Mouse (Mus musculus) CH12.LX (cell line): ENCODE measurements around the gene Ldlrad2. TPM values are rescaled to one million over a fixed set of nuclear protein-coding genes. Genes with fewer than 3 reads are reported as not detected.

ENCODE experiments used
- DNase-seq: peaks from one replicate; pipeline ENCODE4 v3.0.0-alpha.2; 2013; ENCODE audit errors: extremely low read depth
- H3K27ac ChIP-seq: 2 replicates; pipeline ENCODE4 v1.5.1; 2012; ENCODE audit warnings: low read depth, mild to moderate bottlenecking, control low read depth, moderate library complexity; ENCODE audit not compliant: insufficient read depth
- H3K27me3 ChIP-seq: replicated peaks from 2 replicates; pipeline ENCODE3; 2012; ENCODE audit warnings: inconsistent platforms
- H3K36me3 ChIP-seq, 2 experiments: replicated peaks in 1 of 2; 2 replicates each; pipeline versions ENCODE3 to v1.6.1; 2012; ENCODE audit warnings: inconsistent platforms in 1 of 2, low read length in 1 of 2, mild to moderate bottlenecking in 1 of 2, mixed read lengths in 1 of 2, moderate library complexity in 1 of 2; ENCODE audit not compliant: control insufficient read depth in 1 of 2, insufficient read depth in 1 of 2
- H3K4me1 ChIP-seq, 2 experiments: 2 replicates each; pipeline ENCODE4 v1.6.1; 2012; ENCODE audit warnings: inconsistent platforms in 1 of 2, moderate library complexity in 1 of 2; ENCODE audit not compliant: insufficient read depth in 2 of 2, control insufficient read depth in 1 of 2
- H3K4me2 ChIP-seq: 2 replicates; pipeline ENCODE4 v1.6.1; 2012; ENCODE audit warnings: low read depth, mild to moderate bottlenecking, control low read depth; ENCODE audit not compliant: poor library complexity, insufficient read depth, severe bottlenecking
- H3K4me3 ChIP-seq, 3 experiments: fragments of 150-350 bp in 1 of 3; sonication (generic) in 1 of 3; replicated peaks in 1 of 3; 2 replicates each; pipeline versions ENCODE3 to v1.5.1; 2011 to 2012; ENCODE audit warnings: low read depth in 2 of 3, low read length in 2 of 3, mild to moderate bottlenecking in 2 of 3, moderate library complexity in 2 of 3, control low read depth in 1 of 3, improper control_type of control experiment in 1 of 3, inconsistent platforms in 1 of 3, mixed read lengths in 1 of 3; ENCODE audit not compliant: poor library complexity in 1 of 3
- H3K79me2 ChIP-seq: replicated peaks from 2 replicates; pipeline ENCODE4 v1.6.1; 2012; ENCODE audit warnings: mild to moderate bottlenecking, moderate library complexity; ENCODE audit not compliant: control insufficient read depth, poor library complexity, insufficient read depth, severe bottlenecking; ENCODE audit errors: extremely low read depth
- H3K9ac ChIP-seq: 2 replicates; pipeline ENCODE4 v1.6.1; 2012; ENCODE audit warnings: low read depth, mild to moderate bottlenecking, control low read depth, moderate library complexity; ENCODE audit not compliant: insufficient read depth
- H3K9me3 ChIP-seq: replicated peaks from 2 replicates; pipeline ENCODE3; 2012; ENCODE audit warnings: low read length, inconsistent platforms, mixed read lengths
- CHD1 ChIP-seq: IDR thresholded peaks from 2 replicates; pipeline ENCODE4 v1.6.1; 2012; ENCODE audit warnings: low read depth, low read length, improper control_type of control experiment, inconsistent platforms
- CTCF ChIP-seq, 2 experiments: IDR thresholded peaks in 1 of 2; conservative IDR thresholded peaks in 1 of 2; 2 replicates each; pipeline ENCODE4 v1.5.1; 2011 to 2012; ENCODE audit warnings: low read depth in 2 of 2, low read length in 2 of 2, improper control_type of control experiment in 1 of 2, inconsistent platforms in 1 of 2, mild to moderate bottlenecking in 1 of 2, moderate library complexity in 1 of 2
- EP300 ChIP-seq: IDR thresholded peaks from 2 replicates; pipeline ENCODE4 v1.6.1; 2011; ENCODE audit warnings: low read length, improper control_type of control experiment
- HCFC1 ChIP-seq: IDR thresholded peaks from 2 replicates; pipeline ENCODE4 v1.6.1; 2012; ENCODE audit warnings: low read depth, mild to moderate bottlenecking, inconsistent platforms, low read length, improper control_type of control experiment
- KAT2A ChIP-seq: IDR thresholded peaks from 2 replicates; pipeline ENCODE4 v1.6.1; 2012; ENCODE audit warnings: low read length, improper control_type of control experiment, inconsistent platforms; ENCODE audit not compliant: insufficient replicate concordance
- MAZ ChIP-seq: IDR thresholded peaks from 2 replicates; pipeline ENCODE4 v1.6.1; 2012; ENCODE audit warnings: low read depth, mild to moderate bottlenecking, inconsistent platforms, low read length, improper control_type of control experiment, moderate library complexity
- MXI1 ChIP-seq: IDR thresholded peaks from 2 replicates; pipeline ENCODE4 v1.6.1; 2011; ENCODE audit warnings: mild to moderate bottlenecking, low read depth, low read length, improper control_type of control experiment
- NELFE ChIP-seq: IDR thresholded peaks from 2 replicates; pipeline ENCODE4 v1.6.1; 2011; ENCODE audit warnings: low read depth, low read length, improper control_type of control experiment
- RAD21 ChIP-seq: IDR thresholded peaks from 2 replicates; pipeline ENCODE4 v1.6.1; 2011; ENCODE audit warnings: low read depth, mild to moderate bottlenecking, low read length, improper control_type of control experiment, moderate library complexity
- RCOR1 ChIP-seq: conservative IDR thresholded peaks from 2 replicates; pipeline ENCODE4 v1.6.1; 2012; ENCODE audit warnings: low read depth, mild to moderate bottlenecking, inconsistent platforms, low read length, improper control_type of control experiment
- TBP ChIP-seq: conservative IDR thresholded peaks from 2 replicates; pipeline ENCODE4 v1.6.1; 2011; ENCODE audit warnings: low read depth, low read length, improper control_type of control experiment
- TCF12 ChIP-seq: IDR thresholded peaks from 2 replicates; pipeline ENCODE4 v1.6.1; 2014; ENCODE audit warnings: low read depth, mild to moderate bottlenecking, inconsistent platforms, low read length, improper control_type of control experiment
- UBTF ChIP-seq: IDR thresholded peaks from 2 replicates; pipeline ENCODE4 v1.6.1; 2012; ENCODE audit warnings: low read depth, mild to moderate bottlenecking, inconsistent platforms, low read length, improper control_type of control experiment, moderate library complexity
- USF1 ChIP-seq: IDR thresholded peaks from 2 replicates; pipeline ENCODE4 v1.6.1; 2014; ENCODE audit warnings: low read depth, mild to moderate bottlenecking, inconsistent platforms, low read length, improper control_type of control experiment
- ZC3H11A ChIP-seq: IDR thresholded peaks from 2 replicates; pipeline ENCODE4 v1.6.1; 2012; ENCODE audit warnings: low read depth, mild to moderate bottlenecking, inconsistent platforms, low read length, improper control_type of control experiment
- ZKSCAN1 ChIP-seq: IDR thresholded peaks from 2 replicates; pipeline ENCODE4 v1.6.1; 2012; ENCODE audit warnings: low read depth, inconsistent platforms, low read length, improper control_type of control experiment, borderline replicate concordance
- dilution Hi-C: fragments of 300-500 bp; cut with MboI; formaldehyde crosslinking; loops from 2 replicates; pipeline ENCODE4 v1.14.3; 2020; ENCODE audit warnings: low sequenced_read_pairs; ENCODE audit not compliant: extremely low pct_unique_long_range_greater_than_20kb, extremely low pct_ligation_motif_present
- in situ Hi-C: fragments of 300-500 bp; cut with MboI; formaldehyde crosslinking; loops from 3 replicates; pipeline ENCODE4 v1.14.3; 2019; ENCODE audit warnings: low sequenced_read_pairs, low pct_ligation_motif_present, low pct_unique_long_range_greater_than_20kb, mixed read lengths
- polyA plus RNA-seq: library from polyadenylated mRNA; unstranded; fragments of >175 nt; gene quantifications from 2 replicates; pipeline ENCODE4 v1.2.1, GENCODE M21; 2012; ENCODE audit warnings: low read depth; ENCODE audit not compliant: insufficient read length
- total RNA-seq, 2 experiments: library from RNA; depleted of rRNA; stranded (reverse); fragments of 300-350 nt in 1 of 2; fragments of >200 nt in 1 of 2; gene quantifications; 2 replicates each; pipeline ENCODE4 v1.2.3; 2012 to 2014

Ldlrad2 gene
- total and polyA plus RNA-seq, 3 experiments: not detected

GRCm38 (mm10) chr4:137546003-137546525 is 28.3 kb downstream of the Ldlrad2 start (continued):
- TF ChIP-seq KAT2A: no peak
- TF ChIP-seq RCOR1: no peak
- no peak for TF ChIP-seq CHD1
- no peak for TF ChIP-seq UBTF
- TF ChIP-seq HCFC1: no peak

DNA sequence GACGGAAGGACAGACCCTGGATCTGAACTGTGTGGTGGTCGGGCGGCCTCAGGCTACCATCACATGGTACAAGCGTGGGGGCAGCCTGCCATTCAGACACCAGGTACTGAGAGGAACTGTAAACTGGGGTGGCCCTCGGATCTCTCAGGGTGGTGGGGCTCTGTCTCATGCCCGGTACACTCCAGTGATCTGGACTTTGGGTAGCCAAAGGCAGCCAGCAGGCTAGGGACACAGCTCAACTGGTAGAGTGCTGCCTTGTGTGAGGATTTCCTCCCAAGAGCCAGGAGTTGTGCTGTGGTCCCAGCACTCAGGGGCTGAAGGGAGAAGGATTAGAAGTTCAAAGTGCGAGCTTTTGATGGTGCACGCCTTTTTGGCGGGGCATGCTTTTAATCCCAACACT is 28.8 kb downstream of the Ldlrad2 start:
- no peak for TF ChIP-seq USF1
- TF ChIP-seq TBP: no peak
- H3K4me2 ChIP-seq: no peak overlapping the region
- H3K79me2 ChIP-seq: no peaks in the 10 kb centered on the region
- dilution Hi-C loops: no loop called here
- in situ Hi-C loops: loop anchor here (5.0 kb wide), 1 partner anchor 98 kb away; no protein-coding TSS in a partner anchor
- no peaks in the 10 kb centered on the region for H3K27me3 ChIP-seq
- no peak overlapping the region for H3K27ac ChIP-seq
- no peak overlapping the region for H3K9ac ChIP-seq
- H3K4me1 ChIP-seq: peaks cover 0 to 18% of the 10 kb centered on the region in 2 experiments; a peak in 3 of 4 replicates
- no peak for DNase-seq
- H3K9me3 ChIP-seq: no peaks in the 10 kb centered on the region
- no peak overlapping the region for H3K4me3 ChIP-seq
- H3K36me3 ChIP-seq: peaks cover 0 to 94% of the 10 kb centered on the region in 2 experiments

DNA sequence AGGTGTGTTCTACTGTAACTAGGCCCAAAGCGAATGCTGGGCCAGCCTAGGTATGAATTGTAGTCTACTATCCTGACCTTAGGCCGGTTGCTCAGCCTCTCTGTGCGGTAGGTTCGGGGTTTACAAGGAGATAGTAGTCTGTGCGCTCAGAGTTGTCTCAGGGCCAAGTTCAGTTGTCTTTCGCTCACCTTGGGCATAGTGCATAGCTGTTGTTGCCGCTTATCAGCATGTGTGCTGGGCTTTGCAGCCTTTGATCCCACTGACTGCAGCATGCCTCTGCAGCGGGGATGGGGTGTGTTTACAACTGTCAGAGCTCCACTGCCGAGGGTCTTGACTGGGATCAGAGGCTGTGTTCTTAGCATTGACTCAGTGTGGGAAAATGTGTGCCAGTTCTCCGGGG is 31.4 kb downstream of the Ldlrad2 start:
- no peak overlapping the region for H3K9ac ChIP-seq
- no peak for DNase-seq
- H3K4me1 ChIP-seq: peaks cover 0 to 18% of the 10 kb centered on the region in 2 experiments; a peak in 3 of 4 replicates
- H3K4me3 ChIP-seq: no peak overlapping the region
- dilution Hi-C loops (no loop called here), in situ Hi-C loops (no loop called here)
- H3K27me3 ChIP-seq: no peaks in the 10 kb centered on the region
- H3K79me2 ChIP-seq: no peaks in the 10 kb centered on the region
- H3K36me3 ChIP-seq: peaks cover 0 to 95% of the 10 kb centered on the region in 2 experiments
- H3K4me2 ChIP-seq: no peak overlapping the region
- H3K27ac ChIP-seq: no peak overlapping the region
- no peak for TF ChIP-seq NELFE
- no peak for TF ChIP-seq CTCF (conservative IDR thresholded peaks at IDR 0.05 in 1 of 2, IDR thresholded peaks at IDR 0.05 in 1 of 2; ENCODE audit: low read depth in 2 of 2, low read length in 2 of 2)
- no peak for TF ChIP-seq MAZ
- no peak for TF ChIP-seq TCF12
- TF ChIP-seq EP300: no peak
- no peak for TF ChIP-seq ZKSCAN1
- no peak for TF ChIP-seq ZC3H11A
- TF ChIP-seq MXI1: no peak
- TF ChIP-seq RAD21: no peak
- no peaks in the 10 kb centered on the region for H3K9me3 ChIP-seq
